Mouse (Mus musculus) adrenal gland, adult 2 months (tissue): ENCODE results near the gene Adamts17. TPM values are rescaled to one million over a fixed set of nuclear protein-coding genes. Genes with fewer than 3 reads are reported as not detected.
A peak's percentile ranks its signal among the peaks of the same experiment; 100 is the strongest.

Experiments used
- DNase-seq: peaks from one replicate; pipeline ENCODE4 v3.0.0; 2021
- polyA plus RNA-seq: library from polyadenylated mRNA; depleted of rRNA; stranded (reverse); fragments of >200 nt; gene quantifications from 2 replicates; pipeline ENCODE4 v1.2.3, GENCODE M21; 2012
- total RNA-seq, 2 experiments: library from RNA; stranded (reverse); gene quantifications; 2 replicates each; pipeline ENCODE4 v1.2.3; 2021

Gene Adamts17
- total and polyA plus RNA-seq, 3 experiments: 2.2 to 4.6 (median 4.3) TPM

DNA sequence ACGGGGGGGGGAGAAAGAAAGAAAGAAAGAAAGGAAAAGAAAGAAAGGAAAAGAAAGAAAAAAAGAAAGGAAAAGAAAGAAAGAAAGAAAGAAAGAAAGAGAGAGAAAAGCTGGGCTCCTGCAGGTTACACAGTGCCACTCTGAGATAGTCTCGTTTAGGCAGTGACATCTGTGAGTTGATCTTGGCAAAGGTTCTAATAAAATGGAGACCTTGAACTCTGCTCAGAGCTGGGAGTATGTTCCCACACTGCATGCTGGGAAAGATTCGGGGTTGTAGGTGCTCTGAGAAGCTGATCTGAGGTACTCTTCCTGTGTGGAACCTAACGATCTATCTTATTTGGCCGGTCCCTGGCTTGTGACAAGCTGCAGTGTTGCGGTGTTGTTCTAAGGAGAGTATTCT, 7.0 kb downstream of the Adamts17 start:
- peak; percentile 36 for DNase-seq

GRCm38 (mm10) chr7:66847299-66847698, 7.8 kb downstream of the Adamts17 start:
- DNase-seq: no peak

DNA sequence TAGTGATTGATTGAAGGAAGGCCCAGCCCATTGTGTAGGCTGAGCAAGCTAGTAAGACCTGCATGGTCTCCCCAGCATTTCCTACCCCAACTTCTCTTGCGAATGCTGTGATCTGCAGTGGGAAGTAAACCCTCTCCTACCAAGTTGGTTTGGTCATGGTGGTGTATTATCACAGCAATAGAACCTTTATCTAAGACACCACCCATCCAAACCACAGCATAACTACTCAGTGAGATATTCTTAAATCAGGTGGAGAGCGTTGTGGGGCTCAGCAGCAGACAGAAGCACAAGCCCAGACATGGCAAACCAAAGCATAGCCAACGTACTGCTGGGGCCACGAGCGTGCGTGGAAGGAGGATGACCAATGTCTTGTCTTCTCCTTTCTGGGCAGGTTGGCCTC, 9.8 kb downstream of the Adamts17 start:
- DNase-seq: no peak

DNA sequence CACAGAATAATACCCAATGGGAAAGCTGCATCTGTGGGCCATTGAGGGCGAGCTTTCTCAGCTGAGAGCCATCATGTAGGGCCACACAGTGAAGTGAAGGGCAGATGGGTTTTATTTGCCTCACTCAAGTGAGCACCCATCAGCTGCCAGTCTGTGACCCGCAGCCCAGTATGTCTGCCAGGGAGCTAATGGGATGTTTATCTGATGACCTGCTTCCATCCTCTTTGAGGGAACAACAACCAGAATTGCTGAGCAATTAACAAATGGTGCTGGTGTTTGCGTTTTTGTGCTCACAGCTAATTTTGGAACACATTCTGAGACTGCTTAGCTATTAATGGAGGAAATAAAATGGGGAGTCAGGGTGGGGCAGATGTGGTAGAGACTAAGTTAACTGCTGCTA, 12.6 kb downstream of the Adamts17 start:
- no peak for DNase-seq

GRCm38 (mm10) chr7:66857610-66858009, 18.1 kb downstream of the Adamts17 start:
- no peak for DNase-seq

DNA sequence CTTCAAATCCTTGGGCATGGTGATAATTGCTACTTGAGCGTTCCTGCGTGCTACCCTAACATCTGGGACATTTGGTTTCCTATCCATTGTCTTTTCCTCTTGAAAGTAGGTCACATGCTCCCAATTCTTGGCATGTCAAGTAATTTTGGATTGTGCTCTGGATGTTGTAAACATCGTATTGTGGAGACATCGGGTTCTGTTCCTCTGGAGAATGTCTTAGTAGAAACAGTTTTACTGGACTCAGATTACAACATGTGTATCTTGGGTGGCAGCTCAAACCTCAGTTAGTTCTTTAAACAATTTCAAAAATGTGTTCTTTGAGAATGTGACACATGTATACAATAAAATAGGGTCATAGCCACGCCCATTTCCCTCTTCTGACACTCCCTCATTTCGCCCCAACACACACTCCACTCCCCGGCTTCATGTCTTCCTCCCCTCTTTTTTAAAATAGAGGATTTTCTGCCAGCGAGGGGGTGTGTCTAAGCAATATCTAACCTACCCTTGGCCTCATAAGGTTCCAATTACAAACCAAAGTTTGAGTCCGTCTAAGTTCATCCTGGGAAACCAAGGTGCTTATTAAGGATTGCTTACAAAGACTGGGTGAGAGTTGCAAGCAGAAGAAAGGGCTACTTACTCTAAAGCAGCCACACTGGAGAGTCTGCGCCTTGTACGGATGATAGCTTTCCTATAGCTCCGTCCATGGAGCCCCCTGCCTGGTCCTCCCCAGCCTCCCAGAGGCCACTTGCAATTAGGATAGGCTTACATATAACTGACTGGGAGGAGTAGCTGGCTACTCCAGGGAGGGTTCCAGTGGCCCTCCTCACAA, 18.9 kb downstream of the Adamts17 start:
- DNase-seq: no peak

- no peak for DNase-seq
Observed at GRCm38 (mm10) chr7:66859220-66859619, 19.7 kb downstream of the Adamts17 start.

DNA sequence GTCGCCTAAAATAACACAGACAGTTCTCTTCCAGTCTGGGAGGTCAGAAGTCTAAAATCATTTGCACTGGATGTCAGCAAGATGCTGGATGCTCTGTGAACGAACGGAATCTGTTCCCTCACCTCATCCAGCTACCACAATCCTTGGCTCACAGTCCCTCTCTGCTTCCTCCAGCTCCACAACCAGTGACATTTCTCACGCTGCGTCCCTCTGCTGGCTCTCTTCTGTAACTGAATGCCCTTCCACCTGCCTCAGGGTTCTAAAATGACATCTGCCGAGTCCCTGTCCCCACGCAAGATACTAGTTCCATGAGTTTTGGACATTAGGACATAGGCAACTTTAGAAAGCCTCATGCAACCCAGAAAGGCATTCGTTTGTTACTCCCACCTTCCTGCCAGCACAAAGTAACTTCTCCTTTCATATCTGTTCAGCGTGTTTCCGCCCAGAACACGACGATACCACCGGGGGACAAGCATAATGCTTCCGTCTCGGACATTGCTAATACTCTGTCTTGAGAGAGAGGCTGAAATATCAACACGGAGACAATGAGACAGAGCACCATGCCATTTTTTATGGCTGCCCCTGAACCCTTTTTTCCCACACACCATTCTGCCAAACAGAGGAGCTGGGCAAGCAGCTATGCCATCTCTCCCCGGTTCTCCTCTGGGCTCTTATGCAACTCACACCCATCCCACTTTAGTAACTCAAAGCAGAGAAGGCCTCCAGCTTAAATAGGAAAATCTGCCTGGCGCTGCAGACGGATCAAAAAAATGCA, 27.6 kb downstream of the Adamts17 start:
- DNase-seq: no peak

DNA sequence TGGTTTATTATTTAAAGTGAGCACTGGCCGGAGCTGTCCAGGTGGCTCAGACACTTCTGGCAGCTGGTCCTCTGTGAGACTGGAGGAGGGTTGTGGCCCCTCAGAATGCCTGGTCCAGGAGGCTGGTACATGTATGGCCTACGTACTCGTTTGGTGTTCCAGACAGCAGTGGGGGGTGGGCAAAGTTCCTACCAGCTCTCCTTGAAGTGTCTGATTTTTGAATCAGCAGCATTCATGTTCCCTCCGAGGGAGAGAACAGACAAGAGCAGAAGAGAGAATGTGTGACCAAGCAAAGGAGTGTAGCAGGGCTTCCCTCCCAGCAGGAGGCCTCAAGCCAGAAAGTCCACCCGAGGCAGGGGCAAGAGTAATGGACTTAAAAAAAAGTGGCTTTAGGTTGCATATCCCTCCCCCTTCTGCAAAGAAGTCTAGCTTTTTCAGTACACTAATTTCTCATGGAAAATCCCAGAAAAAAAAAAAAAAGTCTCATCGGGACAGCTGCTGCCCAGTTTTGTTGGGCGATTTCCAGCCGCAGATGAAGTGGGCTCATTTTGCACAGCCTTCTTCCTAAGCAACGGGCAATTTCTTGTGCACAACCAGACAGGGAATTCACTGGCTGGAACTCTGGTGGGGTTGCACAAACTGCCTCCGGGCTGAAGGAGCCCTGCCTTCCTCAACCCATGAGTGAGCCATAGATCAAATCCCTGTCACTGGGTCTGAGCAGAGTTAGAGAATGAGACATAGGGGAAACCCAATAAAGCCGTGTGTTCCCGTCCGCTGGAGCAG, 28.4 kb downstream of the Adamts17 start:
- DNase-seq: peak; percentile 48

- no peak for DNase-seq
Observed at GRCm38 (mm10) chr7:66871520-66871919, 32.0 kb downstream of the Adamts17 start.

DNA sequence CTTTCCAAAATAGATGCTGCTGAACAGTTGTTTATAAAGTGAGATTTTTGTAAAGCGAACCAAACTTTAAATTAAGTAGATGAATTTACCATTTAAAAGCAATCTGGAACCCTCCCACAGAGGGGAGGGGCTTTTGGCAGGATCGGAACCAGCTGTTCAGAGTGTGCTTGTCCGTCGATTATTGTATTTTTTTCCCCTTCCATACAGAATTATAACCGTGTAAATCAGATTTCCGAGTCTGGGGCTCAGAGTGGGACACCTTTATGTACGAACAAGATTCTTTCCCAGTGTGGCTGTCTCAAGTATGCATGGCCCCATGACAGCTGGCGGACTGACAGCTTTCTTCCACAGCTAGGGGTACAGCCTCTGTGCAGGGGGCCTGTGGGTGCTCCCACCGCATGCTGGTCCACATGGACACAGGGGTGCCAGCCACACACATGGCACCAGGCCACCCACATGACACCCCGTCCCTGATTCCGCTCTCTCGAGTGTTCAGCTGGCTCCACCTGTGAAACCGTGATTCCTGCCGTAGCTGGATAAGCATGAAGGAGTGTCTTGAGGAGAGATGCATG, 32.5 kb downstream of the Adamts17 start:
- no peak for DNase-seq

- no peak for DNase-seq
Observed at GRCm38 (mm10) chr7:66873235-66873634, 33.7 kb downstream of the Adamts17 start.

- no peak for DNase-seq
Observed at GRCm38 (mm10) chr7:66891431-66891830, 51.9 kb downstream of the Adamts17 start.

DNA sequence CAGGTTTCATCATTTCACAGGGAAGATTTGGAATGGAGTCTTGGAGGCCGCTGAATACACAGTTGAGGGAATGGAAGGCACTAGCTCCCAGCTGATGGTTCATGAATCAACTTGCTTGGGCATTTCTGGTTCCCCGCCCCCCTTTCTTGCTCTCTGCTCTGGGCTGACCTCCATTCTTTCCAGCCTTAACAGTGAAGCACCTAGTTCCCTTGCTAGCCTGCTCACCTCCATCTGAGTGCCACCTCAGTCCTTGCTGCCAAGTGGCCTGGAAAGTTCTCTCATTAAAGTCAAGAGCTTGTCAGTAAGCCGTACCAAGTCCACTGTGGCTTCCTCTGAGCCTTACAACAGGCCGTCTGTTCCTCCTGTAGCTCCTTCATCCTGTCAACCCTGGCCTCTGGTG, 52.6 kb downstream of the Adamts17 start:
- DNase-seq: no peak

DNA sequence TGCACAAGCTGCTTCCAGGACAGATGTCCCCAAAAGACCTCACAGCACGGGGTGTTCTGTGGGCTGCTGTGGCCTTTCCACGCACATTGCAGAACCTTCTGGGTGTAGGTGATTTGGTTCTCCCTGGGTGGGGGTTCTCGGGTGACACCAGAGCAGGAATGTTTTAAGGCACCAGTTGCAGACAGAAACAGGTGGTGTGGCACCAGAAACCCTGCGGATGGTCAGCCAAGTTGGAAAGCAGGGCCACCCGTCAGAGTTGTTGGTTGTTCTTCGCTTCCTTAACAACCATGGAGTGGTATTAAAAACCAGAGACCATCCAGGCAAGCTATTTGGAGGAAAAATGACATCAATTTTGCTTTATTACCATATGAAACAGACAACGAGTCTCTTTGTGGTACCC, 62.8 kb downstream of the Adamts17 start:
- no peak for DNase-seq

GRCm38 (mm10) chr7:66903014-66903413, 63.5 kb downstream of the Adamts17 start:
- DNase-seq: peak; percentile 38

DNA sequence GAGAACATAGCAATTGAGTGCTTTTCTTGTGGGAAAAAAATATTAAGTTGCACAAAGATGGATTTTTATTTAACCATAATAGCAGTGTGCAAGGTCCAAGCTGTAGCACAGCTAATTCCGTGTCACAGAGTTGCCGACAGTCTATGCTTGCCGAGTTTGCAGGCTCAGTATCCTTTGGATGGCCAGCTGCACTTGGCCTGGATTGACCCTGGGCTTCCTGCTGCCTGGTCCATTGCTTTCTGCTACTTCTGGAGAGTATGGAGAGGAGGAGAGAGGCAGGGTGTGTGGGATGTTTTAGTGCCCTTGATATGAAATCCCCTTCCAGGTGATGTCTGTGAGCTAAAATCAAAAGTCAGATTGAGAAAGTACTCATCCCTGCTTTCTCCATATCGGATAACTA, 66.4 kb downstream of the Adamts17 start:
- DNase-seq: no peak

DNA sequence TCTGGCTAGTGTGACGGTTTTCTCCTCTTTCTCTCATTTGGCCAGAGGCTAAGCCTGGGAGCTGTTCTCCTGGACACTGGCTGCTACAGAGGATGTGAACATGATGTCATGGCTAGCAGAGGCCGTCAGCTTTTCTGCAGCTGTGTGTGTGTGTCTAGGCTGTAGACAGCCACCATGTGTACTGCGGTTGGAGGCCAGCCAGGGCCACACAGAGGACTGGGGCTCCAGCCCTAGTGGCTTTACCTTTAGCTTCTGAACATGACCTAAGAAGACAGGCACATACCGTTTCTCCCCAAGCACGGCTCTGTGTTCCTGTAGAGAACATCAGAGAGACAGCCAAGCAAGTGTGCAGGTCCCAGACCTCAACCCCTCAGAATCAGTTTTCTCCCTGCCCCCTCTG, 73.3 kb downstream of the Adamts17 start:
- peak; percentile 30 for DNase-seq

GRCm38 (mm10) chr7:66923595-66923994, 84.1 kb downstream of the Adamts17 start:
- no peak for DNase-seq

- no peak for DNase-seq
Observed at GRCm38 (mm10) chr7:66924104-66924503, 84.6 kb downstream of the Adamts17 start.

- DNase-seq: peak; percentile 78
Observed at GRCm38 (mm10) chr7:66929263-66929662, 89.7 kb downstream of the Adamts17 start.

DNA sequence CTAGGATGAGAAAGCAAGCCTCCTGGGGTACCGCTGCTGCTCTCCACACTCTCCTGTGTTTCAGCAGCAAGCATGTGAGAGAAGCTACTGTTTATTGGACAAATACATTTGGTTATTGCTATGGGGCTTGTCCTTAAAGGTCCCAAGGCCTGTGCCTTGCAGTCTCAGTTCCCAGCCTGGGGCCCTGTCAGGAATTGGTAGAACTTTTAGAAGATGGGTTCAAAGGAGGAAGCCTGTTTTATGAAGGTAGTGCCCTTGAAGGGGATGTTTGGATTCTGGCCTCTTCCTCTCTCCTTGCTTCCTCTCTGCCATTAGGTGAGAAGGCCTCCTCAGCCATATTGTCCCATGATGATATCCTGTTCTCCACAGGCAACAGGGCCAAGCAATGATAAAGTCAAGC, 91.8 kb downstream of the Adamts17 start:
- no peak for DNase-seq
